8 mouse cellular contexts compared by ENCODE assay signal in genomic region chr6:17307461-17308115, GRCm38 (mm10). TPM values are rescaled to one million over a fixed set of nuclear protein-coding genes. Genes with fewer than 3 reads are reported as not detected.
DNase-seq lines count a peak whose midpoint lies in the region; ATAC-seq and TF ChIP-seq lines count a peak whose summit lies in the region.

No protein-coding gene starts in this region.

- ATAC-seq in embryonic facial prominence, embryonic 13.5 days (ENCODE audit: insufficient number of reproducible peaks, insufficient read depth, low FRiP score, low TSS enrichment, low read depth), result peak; percentile 78; the same call in 1 of the 2 replicates
- ATAC-seq in liver, embryonic 11.5 days (replicated peaks; ENCODE audit: low FRiP score), result peak; percentile 78
- peak; percentile 65; the same call in 1 of the 2 replicates for ATAC-seq in midbrain, postnatal 0 days (ENCODE audit: low FRiP score)
- peak; percentile 81 for ATAC-seq in stomach, embryonic 14.5 days (ENCODE audit: insufficient number of reproducible peaks, insufficient read depth, low FRiP score, low read depth)

- H3K4me2 ChIP-seq in embryonic facial prominence, embryonic 13.5 days, result peak overlapping the region; percentile 94
- H3K4me2 ChIP-seq in liver, embryonic 11.5 days, result peak overlapping the region; percentile 74
- peak overlapping the region; percentile 96 for H3K4me2 ChIP-seq in midbrain, postnatal 0 days (ENCODE audit: low read depth, low read length, poor library complexity, severe bottlenecking)
- H3K4me2 ChIP-seq in stomach, embryonic 14.5 days (replicated peaks; ENCODE audit: low read depth, low read length), result peak overlapping the region; percentile 76

- TF ChIP-seq CTCF in midbrain, postnatal 0 days (IDR thresholded peaks at IDR 0.05), result peak; percentile 69

- peak; percentile 44 for DNase-seq in layer of hippocampus, adult 11-12 months (ENCODE audit: low spot score)
- no peak for DNase-seq in layer of hippocampus, adult 9-10 months (ENCODE audit: low spot score)
- DNase-seq in heart, adult 8-10 months (ENCODE audit: low spot score), result peak; percentile 68
- peak; percentile 80 for DNase-seq in kidney, adult 18-20 months
- DNase-seq in liver, embryonic 11.5 days (ENCODE audit: low spot score), result peak; percentile 64
- DNase-seq in midbrain, postnatal 0 days (ENCODE audit: low spot score), result peak; percentile 22

- peak overlapping the region; percentile 50 for H3K4me3 ChIP-seq in embryonic facial prominence, embryonic 13.5 days
- H3K4me3 ChIP-seq in liver, embryonic 11.5 days (ENCODE audit: low read depth, low read length), result peak overlapping the region; percentile 42
- peak overlapping the region; percentile 52 for H3K4me3 ChIP-seq in midbrain, postnatal 0 days (ENCODE audit: low read depth, low read length)
- peak overlapping the region; percentile 43 for H3K4me3 ChIP-seq in stomach, embryonic 14.5 days (ENCODE audit: low read depth, low read length)

- peaks cover 21% of the 10 kb centered on the region for H3K4me1 ChIP-seq in embryonic facial prominence, embryonic 13.5 days
- peaks cover 2% of the 10 kb centered on the region; the same call in 1 of the 2 replicates for H3K4me1 ChIP-seq in liver, embryonic 11.5 days (replicated peaks; ENCODE audit: control insufficient read depth, insufficient read depth, low read length)
- 0 out of 2 replicates have a peak, but pooled peaks cover 11% of the 10 kb centered on the region for H3K4me1 ChIP-seq in midbrain, postnatal 0 days (ENCODE audit: insufficient read depth, low read length)
- H3K4me1 ChIP-seq in stomach, embryonic 14.5 days (ENCODE audit: control insufficient read depth, insufficient read depth, low read length), result no peaks in the 10 kb centered on the region

- peaks cover 27% of the 10 kb centered on the region for H3K27me3 ChIP-seq in embryonic facial prominence, embryonic 13.5 days
- H3K27me3 ChIP-seq in liver, embryonic 11.5 days (replicated peaks; ENCODE audit: control insufficient read depth, insufficient read depth, low read length), result peaks cover 27% of the 10 kb centered on the region
- peaks cover 14% of the 10 kb centered on the region for H3K27me3 ChIP-seq in midbrain, postnatal 0 days (ENCODE audit: insufficient read depth, low read length)
- H3K27me3 ChIP-seq in stomach, embryonic 14.5 days (ENCODE audit: control insufficient read depth, insufficient read depth, low read length), result 0 out of 2 replicates have a peak, but pooled peaks cover 4% of the 10 kb centered on the region

- H3K9me3 ChIP-seq in embryonic facial prominence, embryonic 13.5 days, result no peaks in the 10 kb centered on the region
- no peaks in the 10 kb centered on the region for H3K9me3 ChIP-seq in liver, embryonic 11.5 days (ENCODE audit: control insufficient read depth, low read length)
- no peaks in the 10 kb centered on the region for H3K9me3 ChIP-seq in midbrain, postnatal 0 days (ENCODE audit: low read length)
- no peaks in the 10 kb centered on the region for H3K9me3 ChIP-seq in stomach, embryonic 14.5 days (ENCODE audit: control insufficient read depth, low read depth, low read length)

- WGBS in embryonic facial prominence, embryonic 13.5 days, result 3% methylated on average over 31 of the region's 31 CpGs
- 1% methylated on average over 31 of the region's 31 CpGs for WGBS in liver, embryonic 11.5 days
- 3% methylated on average over 30 of the region's 31 CpGs for WGBS in midbrain, postnatal 0 days
- 3% methylated on average over 31 of the region's 31 CpGs for WGBS in stomach, embryonic 14.5 days

- no peak overlapping the region for H3K27ac ChIP-seq in embryonic facial prominence, embryonic 13.5 days
- no peak overlapping the region for H3K27ac ChIP-seq in liver, embryonic 11.5 days (ENCODE audit: low read depth, low read length)
- H3K27ac ChIP-seq in midbrain, postnatal 0 days (ENCODE audit: low read depth, low read length), result no peak overlapping the region
- peak overlapping the region; percentile 78 for H3K27ac ChIP-seq in stomach, embryonic 14.5 days (ENCODE audit: low read length)

- peak overlapping the region; percentile 68 for H3K9ac ChIP-seq in embryonic facial prominence, embryonic 13.5 days
- H3K9ac ChIP-seq in liver, embryonic 11.5 days (ENCODE audit: low read depth, low read length), result no peak overlapping the region
- H3K9ac ChIP-seq in midbrain, postnatal 0 days (replicated peaks; ENCODE audit: low read length, poor library complexity, severe bottlenecking), result no peak overlapping the region
- H3K9ac ChIP-seq in stomach, embryonic 14.5 days (replicated peaks; ENCODE audit: low read depth, low read length), result peak overlapping the region; percentile 46

- no peaks in the 10 kb centered on the region for H3K36me3 ChIP-seq in embryonic facial prominence, embryonic 13.5 days
- no peaks in the 10 kb centered on the region for H3K36me3 ChIP-seq in liver, embryonic 11.5 days (ENCODE audit: control insufficient read depth, insufficient read depth, low read length)
- H3K36me3 ChIP-seq in midbrain, postnatal 0 days (ENCODE audit: insufficient read depth, low read length), result no peaks in the 10 kb centered on the region
- H3K36me3 ChIP-seq in stomach, embryonic 14.5 days (ENCODE audit: control insufficient read depth, insufficient read depth, low read length), result no peaks in the 10 kb centered on the region

RNA-seq across cellular contexts. Expression of gene Cav1, which starts 1.5 kb away (rescaled TPM):
- 77.5 and 88.7 TPM in 2 replicates for polyA plus RNA-seq in embryonic facial prominence, embryonic 13.5 days (2015; fragmentation: Nextera tagmentation; extraction: Ambion mirVana)
- 100 to 1,000 TPM; 156 to 240 (median 203) TPM for total RNA-seq in heart, adult 8-10 months (2022)
- 8.4 and 9.4 TPM in 2 replicates for polyA plus RNA-seq in liver, embryonic 11.5 days (2014; fragmentation: Nextera tagmentation; extraction: Ambion mirVana)
- 34.9 and 37.4 TPM in 2 replicates for total RNA-seq in midbrain, postnatal 0 days (2014; rRNA removed)
- 19.4 and 19.5 TPM in 2 replicates for polyA plus RNA-seq in midbrain, postnatal 0 days (2015; fragmentation: Nextera tagmentation; extraction: Ambion mirVana)
- 350 and 378 TPM in 2 replicates for polyA plus RNA-seq in stomach, embryonic 14.5 days (2014; fragmentation: Nextera tagmentation; extraction: Ambion mirVana)

RNA-seq across cellular contexts. Expression of gene Cav2, which starts 26.6 kb away (rescaled TPM):
- 15.6 and 15.8 TPM in 2 replicates for polyA plus RNA-seq in embryonic facial prominence, embryonic 13.5 days (2015; fragmentation: Nextera tagmentation; extraction: Ambion mirVana)
- 10 to 100 TPM; 28.1 to 43.5 (median 41.9) TPM for total RNA-seq in heart, adult 8-10 months (2022)
- polyA plus RNA-seq in liver, embryonic 11.5 days (2014; fragmentation: Nextera tagmentation; extraction: Ambion mirVana), result 3.4 and 3.8 TPM in 2 replicates
- 16.3 and 18.6 TPM in 2 replicates for total RNA-seq in midbrain, postnatal 0 days (2014; rRNA removed)
- polyA plus RNA-seq in midbrain, postnatal 0 days (2015; fragmentation: Nextera tagmentation; extraction: Ambion mirVana), result 17.0 and 19.2 TPM in 2 replicates
- polyA plus RNA-seq in stomach, embryonic 14.5 days (2014; fragmentation: Nextera tagmentation; extraction: Ambion mirVana), result 49.5 and 58.0 TPM in 2 replicates

Comparison
In these comparisons a context has a peak if more than half of its experiments do, and no peak if none do; other contexts are left out.
1. H3K9ac ChIP-seq: peak in embryonic facial prominence, embryonic 13.5 days (single experiment) and stomach, embryonic 14.5 days (single experiment); none in liver, embryonic 11.5 days (single experiment) and midbrain, postnatal 0 days (single experiment).
2. Peak in every context shown above with its lines, with median percentiles within 50 percentile points of each other: ATAC-seq, H3K4me2 ChIP-seq and H3K4me3 ChIP-seq.